Mouse (Mus musculus) heart, postnatal 0 days (tissue): ENCODE measurements around the gene S1pr5.

Source experiments
- CTCF ChIP-seq: IDR thresholded peaks from 2 replicates; pipeline ENCODE4 v1.5.1; 2016; ENCODE audit warnings: antibody characterized with exemption, control low read depth, low read depth
- EP300 ChIP-seq: IDR thresholded peaks from 2 replicates; pipeline ENCODE4 v1.6.1; 2016; ENCODE audit warnings: antibody characterized with exemption, low read depth

DNA sequence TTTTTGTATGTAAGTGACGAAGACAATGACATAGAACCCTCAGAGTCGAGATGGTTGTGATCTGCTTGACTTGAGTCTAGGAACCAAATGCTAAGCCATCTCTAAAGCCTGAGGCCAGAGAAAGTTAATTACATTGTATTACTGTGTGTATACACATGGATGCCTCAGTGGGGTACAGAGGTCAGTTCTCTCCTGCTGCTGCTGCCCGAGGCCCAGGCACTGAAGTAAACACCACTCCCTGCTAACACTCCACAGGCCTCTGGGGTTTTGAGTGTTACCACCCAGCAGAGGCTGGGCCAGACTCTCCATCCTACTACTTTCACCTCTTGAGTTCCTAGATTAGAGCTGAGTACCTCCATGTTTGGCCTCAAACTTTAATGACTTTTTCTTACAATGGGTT lies 35.8 kb upstream of the S1pr5 start:
- TF ChIP-seq EP300 = no peak
- TF ChIP-seq CTCF = no peak
